Mouse (Mus musculus): Measurements from ENCODE around the gene Bex4. TPM values are rescaled to one million over a fixed set of nuclear protein-coding genes. Genes with fewer than 3 reads are reported as not detected.
A peak's percentile ranks its signal among the peaks of the same experiment; 100 is the strongest.

Gene Bex4
- polyA plus RNA-seq, 1 experiment from 2014 or later, result 307 TPM

DNA sequence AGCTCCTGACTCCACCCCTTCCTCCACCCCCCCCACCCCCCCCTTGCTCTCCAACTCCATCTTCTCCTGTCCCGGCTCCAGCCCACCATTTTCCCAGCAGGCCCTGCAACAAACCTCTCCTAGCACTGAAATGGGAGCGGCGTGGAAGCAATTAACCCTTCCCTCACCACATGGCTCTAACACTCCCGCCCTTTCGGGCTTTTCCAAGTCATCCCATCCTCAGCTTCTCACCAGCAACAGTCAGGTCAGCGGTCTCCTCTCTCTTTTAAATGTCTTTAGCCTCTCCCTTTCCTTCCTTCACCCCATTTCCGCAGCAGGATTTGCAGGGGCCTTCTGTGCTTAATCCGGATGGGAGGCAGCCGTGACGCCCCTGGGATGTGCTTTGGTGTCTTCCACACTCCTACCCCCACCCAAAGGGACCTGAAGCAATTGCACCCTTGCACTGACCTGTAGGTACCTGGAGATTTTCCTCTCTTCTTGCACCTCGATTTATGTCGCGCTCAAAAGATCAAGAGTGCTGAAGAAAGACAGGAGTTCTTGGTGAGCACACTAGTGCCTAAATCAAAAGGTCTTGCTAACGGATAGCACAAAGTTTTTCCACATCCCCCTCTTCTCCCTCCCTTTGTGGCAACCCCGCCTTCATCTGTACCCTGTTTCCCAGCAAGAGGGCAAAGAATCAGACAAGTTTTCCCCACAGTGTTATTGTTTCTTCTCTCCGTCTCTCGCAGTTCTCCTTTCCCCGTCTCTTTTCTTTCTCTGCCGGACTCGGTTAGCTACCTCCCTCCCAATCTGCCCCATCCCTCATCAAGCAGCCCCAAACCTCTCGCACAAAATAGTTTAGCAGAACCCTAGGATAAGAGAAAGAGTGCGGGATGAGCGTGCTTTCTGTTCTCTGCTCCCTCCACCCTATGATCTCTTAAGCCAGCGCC, 32.7 kb downstream of the Bex4 start:
- WGBS, result 15% methylated on average over 24 of the region's 24 CpGs
- peak; percentile 46 for DNase-seq (ENCODE audit: low spot score)
- ATAC-seq (replicated peaks; ENCODE audit: low FRiP score), result peak; percentile 60
- peak overlapping the region; percentile 64 for H3K4me2 ChIP-seq
- no peaks in the 10 kb centered on the region for H3K27me3 ChIP-seq (replicated peaks; ENCODE audit: control insufficient read depth, insufficient read depth, low read length)
- H3K27ac ChIP-seq (ENCODE audit: low read depth, low read length), result peak overlapping the region; percentile 81
- no peaks in the 10 kb centered on the region for H3K4me1 ChIP-seq (replicated peaks; ENCODE audit: control insufficient read depth, insufficient read depth, low read length)
- peak overlapping the region; percentile 78 for H3K9ac ChIP-seq (ENCODE audit: low read depth, low read length)
- peak overlapping the region; percentile 55 for H3K4me3 ChIP-seq (ENCODE audit: low read depth, low read length)
- H3K9me3 ChIP-seq (ENCODE audit: control insufficient read depth, low read length), result no peaks in the 10 kb centered on the region
- no peaks in the 10 kb centered on the region for H3K36me3 ChIP-seq (ENCODE audit: control insufficient read depth, insufficient read depth, low read length)

DNA sequence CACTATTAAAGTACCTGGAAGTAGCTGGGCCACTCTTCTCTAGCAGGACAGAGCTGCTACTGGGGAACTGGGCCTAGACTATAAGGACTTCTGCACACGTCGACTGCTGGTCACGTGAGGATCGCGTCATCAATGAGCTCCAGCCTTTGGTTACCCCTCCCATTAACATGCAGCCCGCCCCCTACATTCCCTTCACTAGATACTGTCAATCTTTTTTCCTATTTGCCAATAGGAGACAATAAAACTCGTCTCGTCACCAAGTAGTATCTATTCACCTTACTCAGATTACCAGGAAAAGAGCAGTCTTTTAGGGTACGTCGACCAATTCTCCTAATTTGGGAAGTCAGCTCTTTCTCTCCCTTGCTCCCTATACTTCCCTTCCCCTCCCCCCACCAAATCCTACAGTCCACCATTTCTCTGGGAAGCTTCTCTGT, 33.3 kb downstream of the Bex4 start, which contains the start of gene Tceal8:
Gene Tceal8, minus strand, starts transcription at position 225 of the 434 bp plus-strand sequence.
- WGBS, result 18% methylated on average over 10 of the region's 10 CpGs
- no peaks in the 10 kb centered on the region for H3K36me3 ChIP-seq (ENCODE audit: control insufficient read depth, insufficient read depth, low read length)
- H3K4me3 ChIP-seq (ENCODE audit: low read depth, low read length), result peak within 1 kb of the TSS; percentile 55
- no peaks in the 10 kb centered on the region for H3K27me3 ChIP-seq (replicated peaks; ENCODE audit: control insufficient read depth, insufficient read depth, low read length)
- H3K27ac ChIP-seq (ENCODE audit: low read depth, low read length), result peak within 1 kb of the TSS; percentile 81
- H3K4me2 ChIP-seq, result peak within 1 kb of the TSS; percentile 64
- peak within 1 kb of the TSS; percentile 78 for H3K9ac ChIP-seq (ENCODE audit: low read depth, low read length)
- H3K4me1 ChIP-seq (replicated peaks; ENCODE audit: control insufficient read depth, insufficient read depth, low read length), result no peaks in the 10 kb centered on the region
- peak; percentile 94 for ATAC-seq (replicated peaks; ENCODE audit: low FRiP score)
- H3K9me3 ChIP-seq (ENCODE audit: control insufficient read depth, low read length), result no peaks in the 10 kb centered on the region
- DNase-seq (ENCODE audit: low spot score), result peak; percentile 66

DNA sequence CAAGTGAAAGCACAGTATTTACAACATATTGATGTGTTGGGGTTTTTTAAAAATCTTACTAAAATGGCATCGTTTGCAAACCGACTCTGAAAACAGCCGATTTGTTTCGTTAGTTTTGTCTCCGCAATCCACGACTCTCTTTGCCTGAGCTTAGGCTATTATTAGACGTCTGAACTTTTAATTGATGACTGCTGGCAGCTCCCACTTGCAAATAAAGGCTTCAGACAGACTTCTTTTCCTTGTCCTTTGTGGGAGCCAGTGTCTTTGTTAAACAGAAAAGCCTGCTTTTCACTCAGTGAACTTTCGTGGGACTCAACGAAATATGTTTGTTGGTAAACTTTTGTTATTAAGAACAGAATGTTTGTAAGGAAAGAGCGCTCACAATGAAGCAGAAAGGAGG, 34.0 kb downstream of the Bex4 start:
- peak overlapping the region; percentile 64 for H3K4me2 ChIP-seq
- ATAC-seq (replicated peaks; ENCODE audit: low FRiP score) (no peak), DNase-seq (ENCODE audit: low spot score) (no peak)
- no peaks in the 10 kb centered on the region for H3K36me3 ChIP-seq (ENCODE audit: control insufficient read depth, insufficient read depth, low read length)
- H3K9me3 ChIP-seq (ENCODE audit: control insufficient read depth, low read length), result no peaks in the 10 kb centered on the region
- 27% methylated on average over 10 of the region's 10 CpGs for WGBS
- H3K27ac ChIP-seq (ENCODE audit: low read depth, low read length), result no peak overlapping the region
- peak overlapping the region; percentile 38; the same call in 1 of the 2 replicates for H3K9ac ChIP-seq (ENCODE audit: low read depth, low read length)
- peak overlapping the region; percentile 55 for H3K4me3 ChIP-seq (ENCODE audit: low read depth, low read length)
- H3K27me3 ChIP-seq (replicated peaks; ENCODE audit: control insufficient read depth, insufficient read depth, low read length), result no peaks in the 10 kb centered on the region
- no peaks in the 10 kb centered on the region for H3K4me1 ChIP-seq (replicated peaks; ENCODE audit: control insufficient read depth, insufficient read depth, low read length)

DNA sequence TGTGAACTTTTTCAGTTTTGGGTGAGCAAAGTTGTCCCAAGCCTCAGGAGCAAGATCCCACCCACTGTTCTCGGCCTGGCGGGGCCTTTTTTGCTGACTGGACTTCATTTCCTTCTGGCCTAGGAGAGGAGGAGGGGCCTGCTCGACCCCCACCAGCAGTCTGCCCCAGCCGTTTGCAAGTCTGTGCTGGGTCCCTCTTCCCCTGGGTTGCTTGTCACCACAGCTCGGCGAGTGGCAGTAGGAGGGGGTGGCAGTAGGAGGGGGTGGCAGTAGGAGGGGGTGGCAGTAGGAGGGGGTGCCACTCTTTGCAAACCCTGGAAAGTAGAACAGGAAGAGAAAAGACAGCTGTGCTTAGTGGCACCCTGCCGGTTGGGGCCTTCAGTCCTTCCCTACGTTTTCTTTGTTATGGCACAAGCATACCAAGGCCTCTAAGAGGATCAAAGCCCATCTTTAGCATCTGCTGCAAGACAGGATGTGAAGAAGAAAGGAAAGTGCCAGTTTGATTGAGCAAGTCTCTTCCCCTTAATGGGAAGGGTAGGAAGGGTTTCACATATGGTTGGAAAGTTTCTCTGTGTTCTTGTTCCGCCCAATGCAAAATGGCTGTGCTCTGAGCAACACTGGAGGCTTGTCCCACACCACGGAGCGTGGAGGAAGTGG, 42.2 kb downstream of the Bex4 start:
- H3K4me2 ChIP-seq, result no peak overlapping the region
- no peak overlapping the region for H3K9ac ChIP-seq (ENCODE audit: low read depth, low read length)
- no peaks in the 10 kb centered on the region for H3K27me3 ChIP-seq (replicated peaks; ENCODE audit: control insufficient read depth, insufficient read depth, low read length)
- no peaks in the 10 kb centered on the region for H3K4me1 ChIP-seq (replicated peaks; ENCODE audit: control insufficient read depth, insufficient read depth, low read length)
- no peak for ATAC-seq (replicated peaks; ENCODE audit: low FRiP score)
- no peaks in the 10 kb centered on the region for H3K9me3 ChIP-seq (ENCODE audit: control insufficient read depth, low read length)
- no peak overlapping the region for H3K4me3 ChIP-seq (ENCODE audit: low read depth, low read length)
- H3K36me3 ChIP-seq (ENCODE audit: control insufficient read depth, insufficient read depth, low read length), result no peaks in the 10 kb centered on the region
- no peak overlapping the region for H3K27ac ChIP-seq (ENCODE audit: low read depth, low read length)
- DNase-seq (ENCODE audit: low spot score), result no peak
- 22% methylated on average over 11 of the region's 11 CpGs for WGBS

DNA sequence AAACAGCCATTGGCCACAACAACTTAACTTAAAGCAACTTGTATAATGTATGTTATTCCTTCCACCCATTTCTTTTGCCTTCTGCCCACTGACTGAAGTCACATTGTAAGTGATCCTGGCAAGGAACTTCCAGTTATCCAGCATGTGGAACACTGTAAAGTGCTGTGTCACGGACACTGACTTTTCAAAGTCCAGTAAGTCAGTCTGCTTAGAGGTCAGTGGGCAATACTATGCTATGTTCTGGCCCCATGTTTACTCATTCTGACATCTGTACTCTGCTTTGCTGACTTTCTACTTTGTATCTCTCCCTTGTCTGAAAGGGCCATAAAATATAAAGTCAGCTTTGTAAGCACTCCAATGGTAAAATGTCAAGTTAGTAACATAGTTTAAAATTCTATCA, 44.3 kb downstream of the Bex4 start:
- Histone ChIP-seq H3K4me3 (ENCODE audit: low read depth, low read length) (no peak overlapping the region), H3K4me2 (no peak overlapping the region), H3K4me1 (replicated peaks; ENCODE audit: control insufficient read depth, insufficient read depth, low read length) (no peaks in the 10 kb centered on the region), H3K36me3 (ENCODE audit: control insufficient read depth, insufficient read depth, low read length) (no peaks in the 10 kb centered on the region), H3K9me3 (ENCODE audit: control insufficient read depth, low read length) (no peaks in the 10 kb centered on the region), H3K9ac (ENCODE audit: low read depth, low read length) (no peak overlapping the region), H3K27me3 (replicated peaks; ENCODE audit: control insufficient read depth, insufficient read depth, low read length) (no peaks in the 10 kb centered on the region), H3K27ac (ENCODE audit: low read depth, low read length) (no peak overlapping the region)
- ATAC-seq (replicated peaks; ENCODE audit: low FRiP score) (no peak), DNase-seq (ENCODE audit: low spot score) (no peak)
- 79% methylated on average over 1 of the region's 1 CpGs for WGBS

Small RNA genes within 50 kb of the gene (microRNA-seq; reads per million reads assigned to microRNA genes)
- gene Mir6383 (ENCODE audit: borderline number of aligned reads), result not detected

Other genes starting within 250 kb of the Bex4 start
- 51.6 and 58.6 TPM in 2 replicates for gene Arxes2, start 145.2 kb upstream of the Bex4 start, polyA plus RNA-seq (2014; fragmentation: Nextera tagmentation; extraction: Ambion mirVana)
- gene Arxes1, start 105.6 kb upstream of the Bex4 start, polyA plus RNA-seq (2014; fragmentation: Nextera tagmentation; extraction: Ambion mirVana), result 29.4 and 32.8 TPM in 2 replicates
- 260 and 268 TPM in 2 replicates for gene Bex2, start 70.8 kb upstream of the Bex4 start, polyA plus RNA-seq (2014; fragmentation: Nextera tagmentation; extraction: Ambion mirVana)
- 0.23 and 0.25 TPM in 2 replicates for gene Nxf3, start 53.7 kb upstream of the Bex4 start, polyA plus RNA-seq (2014; fragmentation: Nextera tagmentation; extraction: Ambion mirVana)
- gene Tceal8, start 33.3 kb downstream of the Bex4 start, polyA plus RNA-seq (2014; fragmentation: Nextera tagmentation; extraction: Ambion mirVana), result 236 and 244 TPM in 2 replicates
- 1.2 and 1.6 TPM in 2 replicates for gene Tceal5, start 64.9 kb downstream of the Bex4 start, polyA plus RNA-seq (2014; fragmentation: Nextera tagmentation; extraction: Ambion mirVana)
- 0.69 and 0.77 TPM in 2 replicates for gene Tceal7, start 75.8 kb downstream of the Bex4 start, polyA plus RNA-seq (2014; fragmentation: Nextera tagmentation; extraction: Ambion mirVana)
- 195 and 210 TPM in 2 replicates for gene Bex1, start 76.5 kb downstream of the Bex4 start, polyA plus RNA-seq (2014; fragmentation: Nextera tagmentation; extraction: Ambion mirVana)
- gene Tceal9, start 106.1 kb downstream of the Bex4 start, polyA plus RNA-seq (2014; fragmentation: Nextera tagmentation; extraction: Ambion mirVana), result 373 and 393 TPM in 2 replicates
- gene Bex3, start 131.3 kb downstream of the Bex4 start, polyA plus RNA-seq (2014; fragmentation: Nextera tagmentation; extraction: Ambion mirVana), result 486 and 530 TPM in 2 replicates